Mouse (Mus musculus): ENCODE results near the gene 4930470P17Rik. TPM values are rescaled to one million over a fixed set of nuclear protein-coding genes. Genes with fewer than 3 reads are reported as not detected.
A peak's percentile ranks its signal among the peaks of the same experiment; 100 is the strongest.

4930470P17Rik gene
- polyA plus RNA-seq (2014; fragmentation: Nextera tagmentation; extraction: Ambion mirVana) = not detected in 2 replicates

DNA sequence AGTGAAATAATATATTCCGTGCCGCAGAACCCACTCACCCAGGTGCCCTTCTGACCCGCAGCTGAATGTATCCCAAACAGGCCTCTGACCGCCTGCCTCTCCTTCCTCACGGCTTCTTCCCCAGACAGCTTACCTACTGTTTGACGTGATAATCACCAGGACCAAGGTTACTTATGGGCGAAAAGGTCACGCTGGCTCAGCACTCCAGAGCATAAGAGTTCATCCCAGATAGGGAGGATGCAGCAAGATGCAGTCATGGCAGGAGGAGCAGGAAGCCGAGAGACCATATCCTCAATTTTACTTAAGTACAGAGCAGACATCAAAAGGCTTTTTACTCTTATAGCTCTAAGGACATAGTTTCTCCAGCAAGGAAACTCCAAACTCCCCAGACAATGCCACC is at the start of gene 4930470P17Rik:
Gene 4930470P17Rik, minus strand, starts transcription at position 101 of the 400 bp plus-strand sequence.
- DNase-seq (ENCODE audit: low spot score) (no peak), ATAC-seq (no peak)
- no peaks in the 10 kb centered on the region for H3K27me3 ChIP-seq (replicated peaks; ENCODE audit: control insufficient read depth, insufficient read depth, low read length)
- no peak within 1 kb of the TSS for H3K4me2 ChIP-seq (ENCODE audit: low read length)
- 91% methylated on average over 9 of the region's 9 CpGs for WGBS
- no peaks in the 10 kb centered on the region for H3K4me1 ChIP-seq (ENCODE audit: control insufficient read depth, insufficient read depth, low read length)
- no peak within 1 kb of the TSS for H3K4me3 ChIP-seq (ENCODE audit: low read depth, low read length)
- no peaks in the 10 kb centered on the region for H3K36me3 ChIP-seq (ENCODE audit: control insufficient read depth, insufficient read depth, low read length)
- H3K9me3 ChIP-seq (replicated peaks; ENCODE audit: control insufficient read depth, low read length) = no peaks in the 10 kb centered on the region
- H3K27ac ChIP-seq (ENCODE audit: low read depth, low read length) = no peak within 1 kb of the TSS
- H3K9ac ChIP-seq (ENCODE audit: low read length) = no peak within 1 kb of the TSS

DNA sequence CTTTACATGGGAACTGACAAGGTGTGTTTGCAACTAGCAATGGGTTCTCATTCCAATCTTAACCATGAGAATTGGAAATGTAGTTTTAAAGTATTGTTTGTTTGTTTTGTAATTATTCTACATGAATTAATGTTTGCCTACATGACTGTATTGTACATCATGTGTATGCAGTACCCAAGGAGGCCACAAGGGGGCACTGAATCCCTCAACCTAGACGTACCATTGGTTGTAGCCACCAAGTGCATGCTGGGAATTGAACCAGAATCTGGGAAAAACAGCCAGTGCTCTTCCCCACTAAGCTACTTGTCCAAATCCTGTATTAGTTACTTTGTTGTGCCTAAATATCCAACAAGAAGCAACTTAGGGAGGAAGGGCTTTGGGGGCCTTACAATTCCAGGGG is 49.7 kb upstream of the 4930470P17Rik start:
- Histone ChIP-seq H3K4me2 (ENCODE audit: low read length) (no peak overlapping the region), H3K27me3 (replicated peaks; ENCODE audit: control insufficient read depth, insufficient read depth, low read length) (no peaks in the 10 kb centered on the region), H3K36me3 (ENCODE audit: control insufficient read depth, insufficient read depth, low read length) (no peaks in the 10 kb centered on the region), H3K27ac (ENCODE audit: low read depth, low read length) (no peak overlapping the region), H3K4me1 (ENCODE audit: control insufficient read depth, insufficient read depth, low read length) (peaks cover 6% of the 10 kb centered on the region), H3K9me3 (replicated peaks; ENCODE audit: control insufficient read depth, low read length) (no peaks in the 10 kb centered on the region), H3K9ac (ENCODE audit: low read length) (no peak overlapping the region), H3K4me3 (ENCODE audit: low read depth, low read length) (no peak overlapping the region)
- ATAC-seq (no peak), DNase-seq (ENCODE audit: low spot score) (no peak)
- 77% methylated on average over 1 of the region's 1 CpGs for WGBS

DNA sequence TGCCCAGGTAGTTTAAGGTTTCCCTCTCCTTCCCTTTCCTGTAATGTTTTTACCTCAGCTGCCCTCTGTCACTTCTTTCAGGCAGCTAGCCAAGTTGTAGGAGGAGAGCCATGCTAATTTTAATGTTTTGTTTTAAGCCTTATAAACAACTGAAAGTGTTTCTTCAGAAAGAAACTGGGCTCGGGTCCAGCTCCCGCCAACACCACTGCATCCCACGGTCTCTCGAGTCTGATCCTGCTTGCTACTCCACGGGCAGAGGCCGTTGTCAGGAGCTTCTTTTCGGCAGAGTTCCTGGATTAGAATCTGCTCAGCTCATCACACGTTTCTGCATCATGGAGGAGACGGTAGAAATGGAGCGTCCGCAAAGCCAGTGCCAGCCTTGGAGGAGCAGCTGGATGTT is 46.7 kb upstream of the 4930470P17Rik start:
- H3K4me2 ChIP-seq (ENCODE audit: low read length) = no peak overlapping the region
- DNase-seq (ENCODE audit: low spot score) = no peak
- no peaks in the 10 kb centered on the region for H3K27me3 ChIP-seq (replicated peaks; ENCODE audit: control insufficient read depth, insufficient read depth, low read length)
- H3K27ac ChIP-seq (ENCODE audit: low read depth, low read length) = no peak overlapping the region
- no peak overlapping the region for H3K4me3 ChIP-seq (ENCODE audit: low read depth, low read length)
- H3K36me3 ChIP-seq (ENCODE audit: control insufficient read depth, insufficient read depth, low read length) = no peaks in the 10 kb centered on the region
- ATAC-seq = no peak
- WGBS = 53% methylated on average over 11 of the region's 11 CpGs
- no peak overlapping the region for H3K9ac ChIP-seq (ENCODE audit: low read length)
- peaks cover 6% of the 10 kb centered on the region for H3K4me1 ChIP-seq (ENCODE audit: control insufficient read depth, insufficient read depth, low read length)
- H3K9me3 ChIP-seq (replicated peaks; ENCODE audit: control insufficient read depth, low read length) = no peaks in the 10 kb centered on the region

DNA sequence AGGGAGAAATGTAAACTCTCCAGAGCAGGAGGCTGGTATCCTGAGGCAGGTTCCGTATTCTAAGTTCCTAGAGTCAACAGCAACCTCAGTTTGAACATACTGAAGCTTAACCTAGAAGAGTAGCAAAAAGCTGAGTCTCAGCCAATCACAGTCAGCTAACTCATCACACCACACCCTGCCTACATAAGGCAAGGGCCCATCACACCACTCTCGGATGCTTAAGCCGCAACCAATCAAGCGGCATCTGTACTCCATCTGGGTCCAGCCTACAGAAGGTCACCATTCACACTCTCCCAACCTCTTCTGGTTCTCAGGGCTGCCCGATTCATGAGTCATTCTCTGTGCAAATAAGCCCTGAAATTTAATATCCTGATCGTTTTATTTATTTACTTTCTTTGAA is 44.4 kb upstream of the 4930470P17Rik start:
- H3K9me3 ChIP-seq (replicated peaks; ENCODE audit: control insufficient read depth, low read length) = no peaks in the 10 kb centered on the region
- H3K27me3 ChIP-seq (replicated peaks; ENCODE audit: control insufficient read depth, insufficient read depth, low read length) = no peaks in the 10 kb centered on the region
- no peaks in the 10 kb centered on the region for H3K36me3 ChIP-seq (ENCODE audit: control insufficient read depth, insufficient read depth, low read length)
- WGBS = 94% methylated on average over 6 of the region's 6 CpGs
- H3K9ac ChIP-seq (ENCODE audit: low read length) = no peak overlapping the region
- H3K4me3 ChIP-seq (ENCODE audit: low read depth, low read length) = no peak overlapping the region
- peaks cover 14% of the 10 kb centered on the region for H3K4me1 ChIP-seq (ENCODE audit: control insufficient read depth, insufficient read depth, low read length)
- no peak overlapping the region for H3K4me2 ChIP-seq (ENCODE audit: low read length)
- H3K27ac ChIP-seq (ENCODE audit: low read depth, low read length) = no peak overlapping the region
- no peak for ATAC-seq
- DNase-seq (ENCODE audit: low spot score) = no peak

DNA sequence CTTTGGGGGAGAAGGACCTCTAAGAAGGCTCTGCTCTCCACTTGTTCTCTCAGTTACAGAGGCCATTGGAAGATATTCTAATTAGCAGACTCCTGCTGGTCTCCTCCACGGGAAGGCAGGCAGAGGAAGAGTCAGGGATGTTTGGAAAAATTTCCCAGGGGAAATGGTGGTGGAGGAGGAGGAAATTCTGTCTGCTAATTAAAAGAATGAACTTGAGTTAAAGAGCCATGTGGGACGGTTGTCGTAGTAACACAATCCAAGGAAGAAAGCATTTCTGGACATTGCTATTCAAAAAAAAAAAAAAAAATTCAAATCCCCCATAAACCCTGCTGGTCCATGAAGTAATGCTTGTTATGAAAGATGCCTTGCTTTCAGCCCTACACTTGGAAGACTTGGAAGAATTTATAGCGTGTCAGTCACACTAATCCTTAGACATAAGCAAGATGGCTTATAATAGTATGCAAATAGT is 40.6 kb upstream of the 4930470P17Rik start:
- 4% methylated on average over 4 of the region's 4 CpGs for WGBS
- H3K36me3 ChIP-seq (ENCODE audit: control insufficient read depth, insufficient read depth, low read length) = no peaks in the 10 kb centered on the region
- H3K27me3 ChIP-seq (replicated peaks; ENCODE audit: control insufficient read depth, insufficient read depth, low read length) = no peaks in the 10 kb centered on the region
- no peak overlapping the region for H3K4me3 ChIP-seq (ENCODE audit: low read depth, low read length)
- DNase-seq (ENCODE audit: low spot score) (peak; percentile 66), ATAC-seq (peak; percentile 42)
- no peak overlapping the region for H3K9ac ChIP-seq (ENCODE audit: low read length)
- peak overlapping the region; percentile 10; the same call in 1 of the 2 replicates for H3K27ac ChIP-seq (ENCODE audit: low read depth, low read length)
- no peak overlapping the region for H3K4me2 ChIP-seq (ENCODE audit: low read length)
- no peaks in the 10 kb centered on the region for H3K9me3 ChIP-seq (replicated peaks; ENCODE audit: control insufficient read depth, low read length)
- peaks cover 31% of the 10 kb centered on the region for H3K4me1 ChIP-seq (ENCODE audit: control insufficient read depth, insufficient read depth, low read length)

DNA sequence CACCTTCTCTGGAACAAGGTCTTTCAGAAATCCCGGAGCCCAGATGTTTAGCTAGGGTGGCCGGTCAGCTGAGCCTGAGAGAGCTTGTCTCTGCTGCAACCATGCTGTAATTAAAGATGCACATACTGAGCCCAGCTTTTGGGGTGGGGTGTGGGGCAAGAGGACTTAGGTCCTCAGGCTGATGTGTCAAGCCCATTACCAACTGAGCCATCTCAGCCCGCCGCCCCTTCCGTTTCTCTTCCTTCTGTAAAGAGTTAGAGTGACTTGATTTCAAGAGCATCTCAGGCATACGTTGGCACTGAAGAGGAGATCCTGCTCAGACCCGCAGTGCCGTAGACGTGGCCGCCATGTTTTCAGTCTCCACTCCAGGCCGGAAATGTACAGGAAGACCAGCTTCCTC is 38.5 kb upstream of the 4930470P17Rik start:
- H3K4me1 ChIP-seq (ENCODE audit: control insufficient read depth, insufficient read depth, low read length) = peaks cover 41% of the 10 kb centered on the region
- no peaks in the 10 kb centered on the region for H3K27me3 ChIP-seq (replicated peaks; ENCODE audit: control insufficient read depth, insufficient read depth, low read length)
- no peak for ATAC-seq
- no peak overlapping the region for H3K4me3 ChIP-seq (ENCODE audit: low read depth, low read length)
- H3K36me3 ChIP-seq (ENCODE audit: control insufficient read depth, insufficient read depth, low read length) = no peaks in the 10 kb centered on the region
- no peak overlapping the region for H3K4me2 ChIP-seq (ENCODE audit: low read length)
- no peak for DNase-seq (ENCODE audit: low spot score)
- no peaks in the 10 kb centered on the region for H3K9me3 ChIP-seq (replicated peaks; ENCODE audit: control insufficient read depth, low read length)
- WGBS = 83% methylated on average over 11 of the region's 11 CpGs
- H3K9ac ChIP-seq (ENCODE audit: low read length) = no peak overlapping the region
- H3K27ac ChIP-seq (ENCODE audit: low read depth, low read length) = no peak overlapping the region

DNA sequence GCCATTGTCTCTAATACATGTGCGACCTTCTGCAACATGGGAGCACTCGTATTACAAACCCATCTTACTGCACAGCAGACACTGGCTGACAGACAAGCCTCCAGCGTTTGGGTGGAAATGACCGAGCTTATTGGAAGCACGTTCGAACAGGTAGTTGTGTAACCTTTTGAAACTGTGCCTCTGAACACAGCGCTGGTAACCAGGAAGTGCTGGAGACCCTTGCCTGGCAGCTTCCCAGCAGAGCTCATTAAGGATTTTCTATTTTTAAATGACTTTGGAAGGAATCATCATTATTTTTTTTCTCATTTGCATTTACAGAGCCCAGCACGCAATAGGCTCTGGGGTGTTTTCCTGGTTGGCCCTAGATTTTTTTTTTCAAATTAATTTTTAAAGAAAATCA is 36.9 kb upstream of the 4930470P17Rik start:
- H3K4me2 ChIP-seq (ENCODE audit: low read length) = peak overlapping the region; percentile 31

DNA sequence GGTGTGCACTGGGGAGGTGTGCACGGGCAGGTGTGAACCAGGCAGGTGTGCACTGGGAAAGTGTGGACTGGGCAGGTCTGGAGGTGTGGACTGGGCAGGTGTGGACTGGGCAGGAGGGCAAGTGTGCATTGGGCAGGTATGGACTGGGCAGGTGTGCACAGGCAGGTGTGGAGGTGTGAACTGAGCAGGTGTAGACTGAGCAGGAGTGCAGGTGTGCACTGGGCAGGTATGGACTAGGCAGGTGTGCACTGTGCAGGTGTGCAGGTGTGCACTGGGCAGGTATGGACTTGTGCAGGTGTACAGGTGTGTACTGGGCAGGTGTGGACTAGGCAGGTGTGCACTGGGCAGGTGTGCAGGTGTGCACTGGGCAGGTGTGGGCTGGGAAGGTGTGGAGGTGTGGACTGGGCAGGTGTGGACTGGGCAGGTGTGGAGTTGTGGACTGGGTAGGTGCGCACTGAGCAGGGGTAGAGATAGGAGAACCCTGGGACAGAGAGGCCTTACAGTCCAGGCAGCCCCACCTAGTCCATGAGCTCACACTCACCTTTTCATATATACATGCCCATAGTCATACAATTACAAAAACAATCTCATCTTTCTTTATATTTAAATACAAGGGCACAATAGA is 31.3 kb upstream of the 4930470P17Rik start:
- ATAC-seq = no peak
- Histone ChIP-seq H3K9ac (ENCODE audit: low read length) (no peak overlapping the region), H3K9me3 (replicated peaks; ENCODE audit: control insufficient read depth, low read length) (no peaks in the 10 kb centered on the region), H3K4me2 (ENCODE audit: low read length) (no peak overlapping the region), H3K36me3 (ENCODE audit: control insufficient read depth, insufficient read depth, low read length) (no peaks in the 10 kb centered on the region), H3K4me3 (ENCODE audit: low read depth, low read length) (no peak overlapping the region), H3K27ac (ENCODE audit: low read depth, low read length) (no peak overlapping the region), H3K4me1 (ENCODE audit: control insufficient read depth, insufficient read depth, low read length) (peaks cover 17% of the 10 kb centered on the region), H3K27me3 (replicated peaks; ENCODE audit: control insufficient read depth, insufficient read depth, low read length) (no peaks in the 10 kb centered on the region)
- WGBS = 100% methylated on average over 2 of the region's 2 CpGs
- no peak for DNase-seq (ENCODE audit: low spot score)

More for the DNA sequence above, 36.9 kb upstream of the 4930470P17Rik start:
- peaks cover 48% of the 10 kb centered on the region for H3K4me1 ChIP-seq (ENCODE audit: control insufficient read depth, insufficient read depth, low read length)
- H3K36me3 ChIP-seq (ENCODE audit: control insufficient read depth, insufficient read depth, low read length) = no peaks in the 10 kb centered on the region
- 34% methylated on average over 8 of the region's 8 CpGs for WGBS
- no peaks in the 10 kb centered on the region for H3K27me3 ChIP-seq (replicated peaks; ENCODE audit: control insufficient read depth, insufficient read depth, low read length)
- H3K9ac ChIP-seq (ENCODE audit: low read length) = peak overlapping the region; percentile 25; the same call in 1 of the 2 replicates
- DNase-seq (ENCODE audit: low spot score) (peak; percentile 71), ATAC-seq (peak; percentile 44)
- H3K4me3 ChIP-seq (ENCODE audit: low read depth, low read length) = no peak overlapping the region
- peak overlapping the region; percentile 54; the same call in 1 of the 2 replicates for H3K27ac ChIP-seq (ENCODE audit: low read depth, low read length)
- H3K9me3 ChIP-seq (replicated peaks; ENCODE audit: control insufficient read depth, low read length) = no peaks in the 10 kb centered on the region

DNA sequence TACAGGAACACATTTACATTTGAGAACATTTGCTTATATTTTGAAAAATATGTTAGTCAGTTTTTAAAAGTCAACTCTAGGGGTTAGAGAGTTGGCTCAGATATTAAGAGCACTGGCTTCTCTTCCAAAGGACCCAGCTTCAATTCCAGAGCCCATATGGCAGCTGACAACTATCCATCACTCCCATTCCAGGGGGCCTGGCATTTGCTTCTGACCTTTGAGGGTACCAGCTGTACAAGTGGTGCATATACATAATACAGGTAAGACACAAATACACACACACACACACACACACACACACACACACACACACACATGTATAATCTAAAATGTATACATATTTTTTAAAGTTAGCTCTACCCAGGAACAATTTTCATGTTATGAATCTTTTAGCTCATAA is 30.6 kb upstream of the 4930470P17Rik start:
- H3K36me3 ChIP-seq (ENCODE audit: control insufficient read depth, insufficient read depth, low read length) = no peaks in the 10 kb centered on the region
- H3K4me3 ChIP-seq (ENCODE audit: low read depth, low read length) = no peak overlapping the region
- H3K27ac ChIP-seq (ENCODE audit: low read depth, low read length) = no peak overlapping the region
- ATAC-seq (no peak), DNase-seq (ENCODE audit: low spot score) (no peak)
- no peak overlapping the region for H3K9ac ChIP-seq (ENCODE audit: low read length)
- no peaks in the 10 kb centered on the region for H3K27me3 ChIP-seq (replicated peaks; ENCODE audit: control insufficient read depth, insufficient read depth, low read length)
- H3K4me1 ChIP-seq (ENCODE audit: control insufficient read depth, insufficient read depth, low read length) = peaks cover 17% of the 10 kb centered on the region
- H3K4me2 ChIP-seq (ENCODE audit: low read length) = no peak overlapping the region
- H3K9me3 ChIP-seq (replicated peaks; ENCODE audit: control insufficient read depth, low read length) = no peaks in the 10 kb centered on the region

Measured in forebrain, embryonic 14.5 days (tissue).